Mouse (Mus musculus) heart, embryonic 10.5 days (tissue): Measurements from ENCODE around the gene Padi3. TPM values are rescaled to one million over a fixed set of nuclear protein-coding genes. Genes with fewer than 3 reads are reported as not detected.

Source experiments
- DNase-seq: peaks from one replicate; pipeline ENCODE4 v3.0.0-alpha.2; 2017; ENCODE audit warnings: low spot score
- H3K27ac ChIP-seq: fragments of 300-500 bp; sonication (generic); 2 replicates; pipeline ENCODE4 v1.5.1; 2016; ENCODE audit warnings: mild to moderate bottlenecking
- H3K27me3 ChIP-seq: fragments of 300-500 bp; sonication (generic); 2 replicates; pipeline ENCODE4 v1.6.1; 2016; ENCODE audit warnings: mild to moderate bottlenecking; ENCODE audit not compliant: poor library complexity, insufficient read depth, severe bottlenecking
- H3K36me3 ChIP-seq: fragments of 300-500 bp; sonication (generic); 2 replicates; pipeline ENCODE4 v1.6.1; 2016; ENCODE audit warnings: mild to moderate bottlenecking, moderate library complexity
- H3K4me1 ChIP-seq: fragments of 300-500 bp; sonication (generic); 2 replicates; pipeline ENCODE4 v1.6.1; 2016; ENCODE audit warnings: mild to moderate bottlenecking
- H3K4me3 ChIP-seq: fragments of 300-500 bp; sonication (generic); 2 replicates; pipeline ENCODE4 v1.5.1; 2016; ENCODE audit warnings: mild to moderate bottlenecking, moderate library complexity
- H3K9me3 ChIP-seq: fragments of 300-500 bp; sonication (generic); 2 replicates; pipeline ENCODE4 v1.6.1; 2016; ENCODE audit warnings: mild to moderate bottlenecking, moderate library complexity
- WGBS: fragments of 180-500 bp; shearing (Covaris S2); methylation state at CpG from one replicate; pipeline ENCODE4 v1.1.7; 2016; 5-methylcytosine and 5-hydroxymethylcytosine counted together
- polyA plus RNA-seq: library from polyadenylated mRNA; unstranded; fragments of >200 nt; fragmentation: Nextera tagmentation; extraction: Ambion mirVana; gene quantifications from 2 replicates; pipeline ENCODE4 v1.2.1, GENCODE M21; 2016

Gene Padi3
- polyA plus RNA-seq = 0.87 and 0.96 TPM in 2 replicates

- Histone ChIP-seq H3K27me3 (peaks cover 8% of the 10 kb centered on the region; the same call in 1 of the 2 replicates), H3K4me3 (no peak within 1 kb of the TSS), H3K4me1 (peaks cover 61% of the 10 kb centered on the region), H3K9me3 (no peaks in the 10 kb centered on the region), H3K36me3 (no peaks in the 10 kb centered on the region), H3K27ac (peak within 1 kb of the TSS; percentile 88)
- no peak for DNase-seq
- WGBS = 72% methylated on average over 16 of the region's 16 CpGs
Observed at GRCm38 (mm10) chr4:140810458-140811260, at the start of gene Padi3. Gene Padi3 (minus strand): TSS chr4:140810648.

GRCm38 (mm10) chr4:140859291-140859690 is 48.8 kb upstream of the Padi3 start:
- no peaks in the 10 kb centered on the region for H3K36me3 ChIP-seq
- no peaks in the 10 kb centered on the region for H3K9me3 ChIP-seq
- 81% methylated on average over 11 of the region's 11 CpGs for WGBS
- H3K4me3 ChIP-seq = no peak overlapping the region
- H3K4me1 ChIP-seq = peaks cover 39% of the 10 kb centered on the region
- H3K27me3 ChIP-seq = peaks cover 15% of the 10 kb centered on the region
- peak overlapping the region; percentile 50 for H3K27ac ChIP-seq
- DNase-seq = no peak

- no peak for DNase-seq
- H3K36me3 ChIP-seq = no peaks in the 10 kb centered on the region
- peaks cover 15% of the 10 kb centered on the region for H3K27me3 ChIP-seq
- 61% methylated on average over 7 of the region's 7 CpGs for WGBS
- H3K4me3 ChIP-seq = no peak overlapping the region
- no peaks in the 10 kb centered on the region for H3K9me3 ChIP-seq
- H3K4me1 ChIP-seq = peaks cover 45% of the 10 kb centered on the region
- no peak overlapping the region for H3K27ac ChIP-seq
Observed at GRCm38 (mm10) chr4:140857813-140858212, 47.4 kb upstream of the Padi3 start.

- Histone ChIP-seq H3K4me1 (peaks cover 45% of the 10 kb centered on the region), H3K36me3 (no peaks in the 10 kb centered on the region), H3K9me3 (no peaks in the 10 kb centered on the region), H3K4me3 (no peak overlapping the region), H3K27ac (no peak overlapping the region), H3K27me3 (peaks cover 15% of the 10 kb centered on the region)
- 82% methylated on average over 5 of the region's 5 CpGs for WGBS
- no peak for DNase-seq
Observed at GRCm38 (mm10) chr4:140857041-140857440, 46.6 kb upstream of the Padi3 start.

GRCm38 (mm10) chr4:140855151-140855550 is 44.7 kb upstream of the Padi3 start:
- Histone ChIP-seq H3K4me3 (no peak overlapping the region), H3K27ac (peak overlapping the region; percentile 60; the same call in 1 of the 2 replicates), H3K36me3 (no peaks in the 10 kb centered on the region), H3K9me3 (no peaks in the 10 kb centered on the region), H3K4me1 (peaks cover 33% of the 10 kb centered on the region), H3K27me3 (peaks cover 25% of the 10 kb centered on the region)
- WGBS = 87% methylated on average over 6 of the region's 10 CpGs
- DNase-seq = peak; percentile 87

GRCm38 (mm10) chr4:140854455-140854864 is 44.0 kb upstream of the Padi3 start:
- WGBS = 43% methylated on average over 10 of the region's 10 CpGs
- Histone ChIP-seq H3K27ac (peak overlapping the region; percentile 60), H3K4me1 (peaks cover 27% of the 10 kb centered on the region)

GRCm38 (mm10) chr4:140853626-140854025 is 43.2 kb upstream of the Padi3 start:
- Histone ChIP-seq H3K27ac (peak overlapping the region; percentile 12; the same call in 1 of the 2 replicates), H3K4me3 (no peak overlapping the region), H3K9me3 (no peaks in the 10 kb centered on the region), H3K36me3 (no peaks in the 10 kb centered on the region), H3K4me1 (peaks cover 21% of the 10 kb centered on the region), H3K27me3 (peaks cover 32% of the 10 kb centered on the region)
- WGBS = 50% methylated on average over 8 of the region's 8 CpGs
- DNase-seq = no peak

More at GRCm38 (mm10) chr4:140854455-140854864, 44.0 kb upstream of the Padi3 start:
- DNase-seq = peak; percentile 90
- Histone ChIP-seq H3K27me3 (peaks cover 31% of the 10 kb centered on the region), H3K4me3 (no peak overlapping the region), H3K9me3 (no peaks in the 10 kb centered on the region), H3K36me3 (no peaks in the 10 kb centered on the region)

GRCm38 (mm10) chr4:140849310-140849709 is 38.9 kb upstream of the Padi3 start:
- Histone ChIP-seq H3K4me1 (peaks cover 11% of the 10 kb centered on the region), H3K36me3 (no peaks in the 10 kb centered on the region), H3K27ac (no peak overlapping the region), H3K9me3 (no peaks in the 10 kb centered on the region), H3K27me3 (peaks cover 44% of the 10 kb centered on the region), H3K4me3 (no peak overlapping the region)
- 87% methylated on average over 11 of the region's 11 CpGs for WGBS
- DNase-seq = no peak

- no peak for DNase-seq
- Histone ChIP-seq H3K27ac (no peak within 1 kb of the TSS), H3K9me3 (no peaks in the 10 kb centered on the region), H3K36me3 (no peaks in the 10 kb centered on the region), H3K4me3 (no peak within 1 kb of the TSS), H3K4me1 (0 out of 2 replicates have a peak, but pooled peaks cover 5% of the 10 kb centered on the region), H3K27me3 (peaks cover 39% of the 10 kb centered on the region)
- WGBS = 83% methylated on average over 6 of the region's 6 CpGs
Observed at GRCm38 (mm10) chr4:140845666-140846065, 35.2 kb upstream of the Padi3 start, which contains the start of gene Padi1. Gene Padi1 (minus strand): TSS chr4:140845778.

GRCm38 (mm10) chr4:140844991-140845390 is 34.5 kb upstream of the Padi3 start:
- H3K9me3 ChIP-seq = no peaks in the 10 kb centered on the region
- peaks cover 32% of the 10 kb centered on the region for H3K27me3 ChIP-seq
- no peak overlapping the region for H3K27ac ChIP-seq
- no peaks in the 10 kb centered on the region for H3K36me3 ChIP-seq
- 0 out of 2 replicates have a peak, but pooled peaks cover 5% of the 10 kb centered on the region for H3K4me1 ChIP-seq
- no peak overlapping the region for H3K4me3 ChIP-seq
- WGBS = 74% methylated on average over 4 of the region's 4 CpGs
- DNase-seq = no peak

- Histone ChIP-seq H3K27me3 (peaks cover 26% of the 10 kb centered on the region), H3K9me3 (no peaks in the 10 kb centered on the region), H3K4me3 (no peak overlapping the region), H3K36me3 (no peaks in the 10 kb centered on the region), H3K27ac (no peak overlapping the region), H3K4me1 (0 out of 2 replicates have a peak, but pooled peaks cover 5% of the 10 kb centered on the region)
- DNase-seq = no peak
- 67% methylated on average over 15 of the region's 15 CpGs for WGBS
Observed at GRCm38 (mm10) chr4:140843670-140844280, 33.3 kb upstream of the Padi3 start.

- DNase-seq = no peak
- no peaks in the 10 kb centered on the region for H3K9me3 ChIP-seq
- peaks cover 25% of the 10 kb centered on the region for H3K27me3 ChIP-seq
- H3K4me1 ChIP-seq = peaks cover 8% of the 10 kb centered on the region
- H3K27ac ChIP-seq = no peak overlapping the region
- 73% methylated on average over 1 of the region's 1 CpGs for WGBS
- H3K4me3 ChIP-seq = no peak overlapping the region
- no peaks in the 10 kb centered on the region for H3K36me3 ChIP-seq
Observed at GRCm38 (mm10) chr4:140842909-140843308, 32.5 kb upstream of the Padi3 start.

GRCm38 (mm10) chr4:140837879-140838278 is 27.4 kb upstream of the Padi3 start:
- Histone ChIP-seq H3K4me3 (peak overlapping the region; percentile 36), H3K27ac (peak overlapping the region; percentile 30; the same call in 1 of the 2 replicates), H3K4me1 (peaks cover 30% of the 10 kb centered on the region), H3K9me3 (no peaks in the 10 kb centered on the region), H3K36me3 (no peaks in the 10 kb centered on the region), H3K27me3 (peaks cover 49% of the 10 kb centered on the region)
- DNase-seq = no peak
- 20% methylated on average over 8 of the region's 8 CpGs for WGBS
